Mouse (Mus musculus): Measurements from ENCODE around the gene Kansl3. TPM values are rescaled to one million over a fixed set of nuclear protein-coding genes. Genes with fewer than 3 reads are reported as not detected.

Kansl3 gene
- total RNA-seq, 2 experiments from 2014 or later, result 59.4 to 65.3 TPM

- no peak for DNase-seq (ENCODE audit: low spot score in 2 of 2)
Observed at GRCm38 (mm10) chr1:36299126-36299525, 69.9 kb downstream of the Kansl3 start.

GRCm38 (mm10) chr1:36298107-36298506, 70.9 kb downstream of the Kansl3 start:
- no peak for DNase-seq (ENCODE audit: low spot score in 2 of 2)
- intact Hi-C loops (cut with DNase I), result no loop called here

More at GRCm38 (mm10) chr1:36299126-36299525, 69.9 kb downstream of the Kansl3 start:
- intact Hi-C loops (cut with DNase I), result no loop called here

GRCm38 (mm10) chr1:36296466-36297149, 72.4 kb downstream of the Kansl3 start:
- intact Hi-C loops (cut with DNase I), result no loop called here
- no peak for DNase-seq (ENCODE audit: low spot score in 2 of 2)

GRCm38 (mm10) chr1:36294402-36294801, 74.6 kb downstream of the Kansl3 start:
- intact Hi-C loops (cut with DNase I), result no loop called here

GRCm38 (mm10) chr1:36293470-36293869, 75.5 kb downstream of the Kansl3 start:
- no peak for DNase-seq (ENCODE audit: low spot score in 2 of 2)
- intact Hi-C loops (cut with DNase I), result no loop called here

More at GRCm38 (mm10) chr1:36294402-36294801, 74.6 kb downstream of the Kansl3 start:
- no peak for DNase-seq (ENCODE audit: low spot score in 2 of 2)

Small RNAs within 50 kb of the gene (microRNA-seq; reads per million reads assigned to microRNA genes)
- gene Mir6898, result 0.53 to 1.3 reads per million in 2 experiments

Other genes with a start within 250 kb of the Kansl3 start
- gene Uggt1, start 124.5 kb downstream of the Kansl3 start, total RNA-seq (2021), result 10 to 100 TPM; 40.8 to 47.3 TPM
- under 1 TPM; 0.26 to 0.61 TPM for gene Neurl3, start 94.5 kb downstream of the Kansl3 start, total RNA-seq (2021)
- 10 to 100 TPM; 14.7 to 16.9 TPM for gene Arid5a, start 61.4 kb downstream of the Kansl3 start, total RNA-seq (2021)
- gene Fer1l5, start 3.1 kb upstream of the Kansl3 start, total RNA-seq (2021), result not detected
- gene Lman2l, start 76.1 kb upstream of the Kansl3 start, total RNA-seq (2021), result 10 to 100 TPM; 37.4 to 41.7 TPM
- gene Cnnm4, start 102.4 kb upstream of the Kansl3 start, total RNA-seq (2021), result 10 to 100 TPM; 12.6 to 13.5 TPM
- gene Cnnm3, start 142.7 kb upstream of the Kansl3 start, total RNA-seq (2021), result 10 to 100 TPM; 28.7 to 30.4 TPM
- 1 to 10 TPM; 5.2 to 6.4 TPM for gene Ankrd23, start 167.7 kb upstream of the Kansl3 start, total RNA-seq (2021)
- gene Gm42417, start 170.2 kb upstream of the Kansl3 start, total RNA-seq (2021), result not detected
- 10 to 100 TPM; 13.9 to 18.7 TPM for gene Ankrd39, start 178.3 kb upstream of the Kansl3 start, total RNA-seq (2021)
- gene Sema4c, start 189.2 kb upstream of the Kansl3 start, total RNA-seq (2021), result 10 to 100 TPM; 16.2 to 20.2 TPM